Mouse (Mus musculus) lung, adult 2 months (tissue): ENCODE measurements at regions not wholly inside any gene's neighbourhood (a gene's known extent, or its start where the extent isn't known, plus 50 kb on each side); places are given as distances from the start of the nearest gene placed in this dataset.

ENCODE experiments used
- CTCF ChIP-seq: fragments of 200-500 bp; IDR thresholded peaks from 2 replicates; pipeline ENCODE4 v1.5.1; 2011; ENCODE audit warnings: mild to moderate bottlenecking, low read length, control low read depth; ENCODE audit not compliant: insufficient read depth
- POLR2A ChIP-seq: fragments of 200-500 bp; IDR thresholded peaks from 2 replicates; pipeline ENCODE4 v1.6.1; 2011; ENCODE audit warnings: low read depth, mild to moderate bottlenecking, control low read depth, low read length, borderline replicate concordance; ENCODE audit errors: extremely low read depth

GRCm38 (mm10) chr1:94503379-94504079 is 451.2 kb upstream of the Pdcd1 start:
- TF ChIP-seq CTCF (no peak), POLR2A (no peak)
